Mouse (Mus musculus) bone marrow macrophage, adult 2 months (primary cell): Measurements from ENCODE around the gene Rpl37.

Experiments used
- CTCF ChIP-seq: IDR thresholded peaks from 2 replicates; pipeline ENCODE4 v1.5.1; 2012; ENCODE audit warnings: low read depth, mild to moderate bottlenecking, low read length, moderate library complexity
- POLR2A ChIP-seq: IDR thresholded peaks from 2 replicates; pipeline ENCODE4 v1.6.1; 2012; ENCODE audit warnings: mild to moderate bottlenecking, low read depth, low read length, borderline replicate concordance

DNA sequence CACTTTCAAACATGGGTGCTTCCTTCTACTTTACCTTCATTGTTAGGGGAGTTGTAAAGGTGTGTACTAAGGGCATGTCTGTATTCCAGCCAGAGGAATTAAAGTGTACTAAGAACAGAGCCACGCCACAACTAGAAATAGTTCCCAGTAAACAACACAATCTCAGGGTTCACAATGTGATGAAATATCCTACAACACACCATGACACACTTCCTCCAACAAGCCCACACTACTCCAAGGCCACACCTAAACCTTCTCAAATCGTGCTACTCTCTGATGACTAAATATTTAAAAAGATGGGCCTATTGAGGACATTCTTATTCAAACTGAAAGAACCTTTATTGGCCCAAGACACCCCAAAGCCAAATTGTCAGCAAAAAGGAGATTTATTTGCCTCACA is 11.0 kb downstream of the Rpl37 start:
- TF ChIP-seq POLR2A (no peak), CTCF (no peak)
